ENCODE assay signal across 13 mouse cellular contexts in genomic region chr15:11107376-11107775, GRCm38 (mm10). TPM values are rescaled to one million over a fixed set of nuclear protein-coding genes. Genes with fewer than 3 reads are reported as not detected.
"Had no signal": no experiment of that assay in that cellular context is flagged by ENCODE, and none has a peak within 500 bp of the region (broad histone marks: within the 10 kb centered on the region; RNA-seq: fewer than 3 reads in every experiment).

No protein-coding gene starts in this region.

- DNase-seq: retina, postnatal 1 day; right cerebral cortex, adult 18-20 months; right cerebral cortex, postnatal 14 days; right cerebral cortex, postnatal 25 days; right cerebral cortex, postnatal 4 days; spleen, adult 18-20 months; thymus, adult 18-20 months; thymus, adult 2 months; thymus, postnatal 14 days; thymus, postnatal 25 days; thymus, postnatal 36 days; thymus, postnatal 4 days had no signal

RNA-seq across cellular contexts. Expression of gene Adamts12, which starts 42.8 kb away (rescaled TPM):
- total RNA-seq: neutrophil, adult 5-6 weeks had no signal
